Mouse (Mus musculus) hindbrain, embryonic 12.5 days (tissue): Measurements from ENCODE around the gene Mdc1. TPM values are rescaled to one million over a fixed set of nuclear protein-coding genes. Genes with fewer than 3 reads are reported as not detected.
A peak's percentile ranks its signal among the peaks of the same experiment; 100 is the strongest.

Experiments used
- ATAC-seq: fragments of 200-750 bp; cut with Nextera tagmentation; 2 replicates; pipeline ENCODE4 v1.8.0; 2017; ENCODE audit warnings: moderate TSS enrichment; ENCODE audit not compliant: low FRiP score
- H3K27ac ChIP-seq: fragments of 300-500 bp; sonication (generic); 2 replicates; pipeline ENCODE4 v1.5.1; 2016; ENCODE audit warnings: mild to moderate bottlenecking
- H3K27me3 ChIP-seq: fragments of 300-500 bp; sonication (generic); 2 replicates; pipeline ENCODE4 v1.6.1; 2016; ENCODE audit warnings: mild to moderate bottlenecking
- H3K36me3 ChIP-seq: fragments of 300-500 bp; sonication (generic); 2 replicates; pipeline ENCODE4 v1.6.1; 2016; ENCODE audit warnings: mild to moderate bottlenecking
- H3K4me1 ChIP-seq: fragments of 300-500 bp; sonication (generic); 2 replicates; pipeline ENCODE4 v1.6.1; 2016
- H3K4me2 ChIP-seq: fragments of 300-500 bp; sonication (generic); replicated peaks from 2 replicates; pipeline ENCODE4 v1.6.1; 2016; ENCODE audit warnings: mild to moderate bottlenecking
- H3K4me3 ChIP-seq: fragments of 300-500 bp; sonication (generic); 2 replicates; pipeline ENCODE4 v1.5.1; 2016; ENCODE audit warnings: mild to moderate bottlenecking
- H3K9ac ChIP-seq: fragments of 300-500 bp; sonication (generic); 2 replicates; pipeline ENCODE4 v1.6.1; 2016; ENCODE audit warnings: mild to moderate bottlenecking, moderate library complexity
- H3K9me3 ChIP-seq: fragments of 300-500 bp; sonication (generic); replicated peaks from 2 replicates; pipeline ENCODE4 v1.6.1; 2016; ENCODE audit warnings: mild to moderate bottlenecking
- whole genome bisulfite sequencing: fragments of 180-500 bp; shearing (Covaris S2); methylation state at CpG from one replicate; pipeline ENCODE4 v1.1.7; 2016; 5-methylcytosine and 5-hydroxymethylcytosine counted together
- microRNA-seq: library from miRNA; unstranded; fragments of <30 nt; microRNA quantifications from one replicate; pipeline ENCODE4, GENCODE M21; 2017
- polyA plus RNA-seq: library from polyadenylated mRNA; unstranded; fragments of >200 nt; fragmentation: Nextera tagmentation; extraction: Ambion mirVana; gene quantifications from 2 replicates; pipeline ENCODE4 v1.2.1, GENCODE M21; 2016

The Mdc1 gene
- polyA plus RNA-seq, 1 experiment from 2014 or later, result 14.4 TPM

- H3K4me3 ChIP-seq, result no peak overlapping the region
- H3K36me3 ChIP-seq, result peaks cover 72% of the 10 kb centered on the region
- no peak for ATAC-seq
- H3K27me3 ChIP-seq, result no peaks in the 10 kb centered on the region
- peaks cover 19% of the 10 kb centered on the region for H3K4me1 ChIP-seq
- H3K27ac ChIP-seq, result no peak overlapping the region
- 92% methylated on average over 1 of the region's 1 CpGs for WGBS
- no peaks in the 10 kb centered on the region for H3K9me3 ChIP-seq
- H3K4me2 ChIP-seq, result no peak overlapping the region
- no peak overlapping the region for H3K9ac ChIP-seq
Measured at GRCm38 (mm10) chr17:35905587-35905986, 64.3 kb downstream of the Mdc1 start.

DNA sequence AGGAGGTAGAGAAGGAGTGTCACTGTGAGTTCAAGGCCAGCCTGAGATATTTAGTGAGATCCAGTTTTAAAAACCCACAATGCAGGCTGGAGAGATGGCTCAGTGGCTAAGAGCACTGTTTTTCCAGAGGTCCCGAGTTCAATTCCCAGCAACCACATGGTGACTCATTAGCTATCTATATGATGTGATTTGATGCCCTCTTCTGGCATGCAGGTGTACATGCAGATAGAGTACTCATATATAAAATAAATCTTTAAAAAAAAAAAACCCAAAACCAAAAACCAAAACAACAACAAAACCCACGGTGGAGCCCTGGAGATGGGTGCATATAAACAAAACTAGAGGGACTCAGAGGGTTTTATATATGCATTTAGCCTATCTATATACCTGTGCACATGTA is 66.3 kb downstream of the Mdc1 start:
- Histone ChIP-seq H3K36me3 (peaks cover 69% of the 10 kb centered on the region), H3K4me1 (peaks cover 19% of the 10 kb centered on the region)
- 93% methylated on average over 2 of the region's 2 CpGs for WGBS

More for the DNA sequence above, 66.3 kb downstream of the Mdc1 start:
- no peak for ATAC-seq
- Histone ChIP-seq H3K9ac (no peak overlapping the region), H3K4me2 (peak overlapping the region; percentile 95), H3K27me3 (no peaks in the 10 kb centered on the region), H3K27ac (no peak overlapping the region), H3K9me3 (no peaks in the 10 kb centered on the region), H3K4me3 (no peak overlapping the region)

Small RNA genes within 50 kb of the gene (microRNA-seq; reads per million reads assigned to microRNA genes)
- gene Gm28033, result 1.6 reads per million

Other genes with a start within 250 kb of the Mdc1 start
- not detected in 2 replicates for gene Sfta2, start 240.0 kb upstream of the Mdc1 start, polyA plus RNA-seq
- not detected in 2 replicates for gene Gm9573, start 214.9 kb upstream of the Mdc1 start, polyA plus RNA-seq
- gene Mucl3, start 197.8 kb upstream of the Mdc1 start, polyA plus RNA-seq, result 0.15 and 0.20 TPM in 2 replicates
- gene Vars2, start 173.9 kb upstream of the Mdc1 start, polyA plus RNA-seq, result 16.5 and 16.9 TPM in 2 replicates
- gene Gtf2h4, start 167.8 kb upstream of the Mdc1 start, polyA plus RNA-seq, result 34.7 and 37.7 TPM in 2 replicates
- 168 and 182 TPM in 2 replicates for gene Ddr1, start 136.9 kb upstream of the Mdc1 start, polyA plus RNA-seq
- gene Ier3, start 19.8 kb upstream of the Mdc1 start, polyA plus RNA-seq, result 5.8 and 6.3 TPM in 2 replicates
- gene Flot1, start 18.3 kb upstream of the Mdc1 start, polyA plus RNA-seq, result 50.9 and 60.3 TPM in 2 replicates
- 1,505 and 1,511 TPM in 2 replicates for gene Tubb5, start 3.2 kb upstream of the Mdc1 start, polyA plus RNA-seq
- 36.0 and 36.9 TPM in 2 replicates for gene Nrm, start 19.8 kb downstream of the Mdc1 start, polyA plus RNA-seq
- 31.5 and 32.3 TPM in 2 replicates for gene Ppp1r18, start 24.1 kb downstream of the Mdc1 start, polyA plus RNA-seq
- 45.2 and 46.0 TPM in 2 replicates for gene Dhx16, start 38.3 kb downstream of the Mdc1 start, polyA plus RNA-seq
- gene 2310061I04Rik, start 55.9 kb downstream of the Mdc1 start, polyA plus RNA-seq, result 25.7 and 28.7 TPM in 2 replicates
- gene Atat1, start 68.6 kb downstream of the Mdc1 start, polyA plus RNA-seq, result 294 and 303 TPM in 2 replicates
- gene Mrps18b, start 74.9 kb downstream of the Mdc1 start, polyA plus RNA-seq, result 46.8 and 51.1 TPM in 2 replicates
- 58.3 and 68.2 TPM in 2 replicates for gene Ppp1r10, start 74.9 kb downstream of the Mdc1 start, polyA plus RNA-seq
- gene Abcf1, start 128.2 kb downstream of the Mdc1 start, polyA plus RNA-seq, result 109 and 119 TPM in 2 replicates
- gene Gnl1, start 138.3 kb downstream of the Mdc1 start, polyA plus RNA-seq, result 54.9 and 57.7 TPM in 2 replicates
- gene Prr3, start 138.7 kb downstream of the Mdc1 start, polyA plus RNA-seq, result 53.4 and 61.0 TPM in 2 replicates
- 5.5 and 5.6 TPM in 2 replicates for gene H2-T24, start 179.0 kb downstream of the Mdc1 start, polyA plus RNA-seq
- gene H2-T23, start 191.3 kb downstream of the Mdc1 start, polyA plus RNA-seq, result 4.5 and 5.1 TPM in 2 replicates
- gene H2-T22, start 201.2 kb downstream of the Mdc1 start, polyA plus RNA-seq, result 7.8 and 9.2 TPM in 2 replicates
- gene Gm6034, start 201.4 kb downstream of the Mdc1 start, polyA plus RNA-seq, result not detected in 2 replicates
- not detected in 2 replicates for gene Gm11127, start 216.9 kb downstream of the Mdc1 start, polyA plus RNA-seq